Mouse (Mus musculus): Measurements from ENCODE around the gene Dpf2.

DNA sequence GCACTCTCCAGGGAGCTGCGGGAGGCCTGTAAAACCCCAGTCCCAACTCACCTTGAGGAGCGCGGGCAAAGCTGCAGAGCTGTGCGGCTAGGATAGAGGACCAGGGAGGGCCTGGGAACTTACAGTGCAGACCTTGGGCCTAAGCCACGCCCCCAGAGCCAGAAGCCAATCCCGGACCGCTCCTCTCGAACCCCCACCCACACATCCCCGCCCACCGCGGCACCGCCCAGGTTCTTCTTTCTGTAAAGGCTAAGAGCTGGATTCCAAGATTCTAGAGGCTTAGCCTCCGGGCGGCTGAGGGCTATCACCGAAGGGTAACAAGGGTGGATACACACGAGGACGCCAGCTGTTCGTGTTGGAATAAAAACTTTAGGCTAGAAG is 11.9 kb upstream of the Dpf2 start, which contains the start of gene Cdc42ep2:
- no peak for TF ChIP-seq CTCF (IDR thresholded peaks at IDR 0.05; ENCODE audit: low read depth, low read length)
- TF ChIP-seq POLR2A (IDR thresholded peaks at IDR 0.05; ENCODE audit: extremely low read depth, insufficient read depth, low read length) = peak; percentile 69
